Mouse (Mus musculus) c-Kit-positive CD71-positive TER-119-positive erythroid progenitor cells, embryonic 14.5 days (primary cell): ENCODE measurements around the gene Fgfr2.
"Not testable (repeated sequence)": the region's sequence is repeated elsewhere in the genome, so short reads cannot be mapped to it uniquely, and the experiment has no call there.

Source experiments
- DNase-seq: peaks from one replicate; pipeline ENCODE4 v3.0.0-alpha.2; 2013; ENCODE audit warnings: low spot score

The Fgfr2 gene

DNA sequence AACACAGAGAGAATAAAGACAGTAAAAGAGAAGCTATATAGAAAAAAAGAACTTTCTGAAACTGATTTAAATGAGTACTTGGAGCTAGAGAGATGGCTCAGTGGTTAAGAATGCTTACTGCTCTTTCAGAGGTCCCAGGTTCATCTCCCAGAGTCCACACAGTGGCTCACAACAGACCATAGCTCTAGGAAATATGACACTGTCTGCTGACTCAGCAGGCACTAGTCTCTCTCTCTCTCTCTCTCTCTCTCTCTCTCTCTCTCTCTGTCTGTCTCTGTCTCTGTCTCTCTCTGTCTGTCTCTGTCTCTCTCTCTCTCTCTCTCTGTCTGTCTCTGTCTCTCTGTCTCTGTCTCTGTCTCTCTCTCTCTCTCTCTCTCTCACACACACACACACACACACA, 620.7 kb downstream of the Fgfr2 start:
- DNase-seq, result not testable (repeated sequence)

DNA sequence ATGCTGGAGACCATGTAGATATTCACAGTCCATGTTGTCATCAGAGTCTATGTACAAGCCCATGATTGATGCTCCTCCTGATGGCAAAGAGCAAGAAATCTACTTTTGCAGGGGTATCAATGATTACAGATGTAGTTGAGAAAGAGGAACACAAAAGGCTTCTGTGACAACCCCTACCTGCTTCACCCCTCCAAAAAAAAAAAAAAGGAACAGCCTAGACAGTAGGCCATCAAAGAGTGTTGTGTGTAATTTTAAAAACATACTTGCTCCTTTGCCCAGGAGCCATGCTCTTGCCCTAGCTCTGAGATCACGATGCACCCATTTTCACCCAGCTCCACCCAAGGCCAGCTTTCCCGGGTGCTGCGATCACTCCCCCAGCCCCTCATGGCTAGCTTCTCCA, 626.0 kb downstream of the Fgfr2 start:
- DNase-seq, result no peak

DNA sequence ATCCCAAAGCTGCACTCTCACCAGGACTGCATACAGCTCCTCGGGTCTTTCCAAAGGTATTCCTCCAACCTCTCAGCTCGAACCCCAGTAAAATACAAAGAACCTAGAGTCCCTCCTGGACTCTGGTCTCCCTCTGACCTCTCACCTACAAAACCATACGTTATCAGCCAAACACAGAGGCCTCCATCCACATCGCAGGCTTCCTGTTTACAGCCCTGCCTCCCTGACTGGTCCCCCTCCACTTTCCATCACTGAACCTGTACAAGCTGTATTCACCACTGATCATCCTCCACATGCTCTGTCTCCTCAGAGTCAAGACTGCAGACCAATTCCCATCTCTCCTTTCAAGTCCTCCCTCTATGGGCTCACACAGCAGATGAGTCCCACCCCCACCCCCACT, 628.9 kb downstream of the Fgfr2 start:
- DNase-seq, result peak; percentile 62

DNA sequence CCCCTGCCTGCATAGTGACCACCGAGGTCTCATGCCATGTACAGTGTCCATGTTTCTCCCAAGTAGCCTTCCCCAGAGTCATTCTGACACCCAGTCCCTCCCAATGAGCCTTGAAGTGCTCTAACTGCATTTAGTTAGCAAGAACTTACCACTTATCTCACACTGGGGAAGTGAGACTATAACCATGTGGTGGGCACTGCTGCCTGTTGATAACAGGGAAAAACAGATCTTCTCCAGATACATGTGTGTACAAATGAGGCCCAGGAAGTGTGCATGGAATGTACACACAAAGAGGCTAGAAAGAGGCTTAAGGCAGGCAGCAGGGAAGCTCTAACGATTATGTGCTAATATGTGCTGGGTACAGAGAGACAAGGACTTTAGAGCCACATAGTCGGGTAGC, 629.5 kb downstream of the Fgfr2 start:
- DNase-seq, result peak; percentile 77

DNA sequence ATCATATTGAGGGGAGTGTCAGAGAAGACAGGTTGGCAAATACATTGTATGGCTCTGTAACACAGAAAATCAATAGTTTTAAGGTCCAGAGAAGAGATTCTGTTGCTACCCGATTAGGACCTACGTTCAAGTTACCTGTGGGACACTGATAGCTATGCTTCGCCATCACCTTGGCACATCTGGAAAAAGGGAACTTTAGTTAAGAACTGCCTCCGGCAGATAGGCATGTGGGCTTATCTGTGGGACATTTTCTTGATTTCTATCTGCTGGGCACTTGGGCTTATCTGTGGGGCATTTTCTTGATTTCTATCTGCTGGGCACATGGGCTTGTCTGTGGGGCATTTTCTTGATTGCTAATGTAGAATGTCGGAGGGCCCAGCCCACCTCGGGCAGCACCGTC, 631.2 kb downstream of the Fgfr2 start:
- DNase-seq, result no peak

DNA sequence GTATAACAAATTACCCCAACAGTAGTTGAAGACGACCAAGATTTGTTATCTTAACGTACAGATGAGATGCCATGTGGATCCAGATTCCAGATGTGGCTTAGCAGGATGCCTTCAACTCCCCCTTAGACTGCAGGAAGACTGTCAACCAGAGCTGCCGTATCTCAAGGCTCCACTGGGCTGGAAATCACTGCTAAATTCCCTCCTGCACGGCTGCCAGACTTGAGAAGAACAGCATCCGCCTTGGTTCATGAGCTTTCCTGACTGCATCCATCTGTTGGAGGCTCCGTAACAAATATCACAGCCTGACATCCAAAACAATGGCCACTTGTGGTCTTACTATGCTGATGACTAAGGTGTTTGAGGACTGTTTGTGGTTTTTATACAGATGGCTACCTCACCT, 635.8 kb downstream of the Fgfr2 start:
- DNase-seq, result no peak

DNA sequence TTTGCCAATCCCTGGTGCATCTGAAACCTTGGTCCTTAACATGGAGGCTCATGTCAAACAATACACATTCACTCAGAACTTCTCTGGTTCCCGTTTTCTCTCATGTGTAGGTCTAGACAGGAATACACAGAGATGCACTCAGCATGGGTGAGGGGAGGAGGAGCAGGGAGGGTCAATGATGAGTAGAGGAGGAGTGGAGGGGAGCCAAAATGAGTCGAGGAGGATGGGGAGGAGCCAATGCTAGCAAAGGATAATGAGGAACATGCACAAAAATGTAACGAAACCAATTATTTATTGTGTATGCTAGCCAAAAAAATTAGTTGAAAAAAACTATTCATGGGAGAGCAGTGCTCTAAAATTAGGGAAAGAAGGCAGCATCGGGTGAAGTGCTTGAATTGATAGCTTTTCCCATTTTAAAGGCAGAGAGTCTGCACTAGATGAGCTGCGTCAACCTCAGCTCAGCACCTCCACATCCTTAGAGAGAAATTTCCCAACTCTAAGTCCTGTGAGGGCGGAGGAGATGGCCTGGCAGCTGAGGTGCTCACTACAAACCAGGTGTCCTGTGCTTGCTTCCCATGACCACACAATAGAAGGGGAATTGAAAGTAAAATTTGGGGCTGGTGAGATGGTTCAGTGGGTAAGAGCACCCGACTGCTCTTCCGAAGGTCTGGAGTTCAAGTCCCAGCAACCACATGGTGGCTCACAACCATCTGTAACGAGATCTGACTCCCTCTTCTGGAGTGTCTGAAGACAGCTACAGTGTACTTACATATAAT, 636.6 kb downstream of the Fgfr2 start:
- DNase-seq, result no peak

DNA sequence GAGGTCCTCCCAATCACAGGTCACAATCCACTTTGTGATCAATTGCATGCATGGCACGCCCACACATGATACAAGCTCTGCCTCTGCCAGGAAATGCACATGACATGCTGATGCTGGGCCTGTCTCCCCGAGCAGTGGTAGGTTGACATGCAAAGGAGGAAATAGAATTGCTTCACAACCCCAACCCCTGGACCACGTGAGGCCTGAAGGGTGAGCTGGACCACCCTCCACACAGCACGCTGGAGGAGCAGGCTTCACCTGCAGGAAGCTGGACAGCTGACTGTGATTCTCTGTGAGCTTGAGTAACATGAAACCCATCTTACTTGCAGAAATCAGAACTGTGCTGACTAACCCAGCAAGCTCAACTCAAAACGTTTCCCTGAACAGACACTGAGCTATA, 638.7 kb downstream of the Fgfr2 start:
- DNase-seq, result no peak

DNA sequence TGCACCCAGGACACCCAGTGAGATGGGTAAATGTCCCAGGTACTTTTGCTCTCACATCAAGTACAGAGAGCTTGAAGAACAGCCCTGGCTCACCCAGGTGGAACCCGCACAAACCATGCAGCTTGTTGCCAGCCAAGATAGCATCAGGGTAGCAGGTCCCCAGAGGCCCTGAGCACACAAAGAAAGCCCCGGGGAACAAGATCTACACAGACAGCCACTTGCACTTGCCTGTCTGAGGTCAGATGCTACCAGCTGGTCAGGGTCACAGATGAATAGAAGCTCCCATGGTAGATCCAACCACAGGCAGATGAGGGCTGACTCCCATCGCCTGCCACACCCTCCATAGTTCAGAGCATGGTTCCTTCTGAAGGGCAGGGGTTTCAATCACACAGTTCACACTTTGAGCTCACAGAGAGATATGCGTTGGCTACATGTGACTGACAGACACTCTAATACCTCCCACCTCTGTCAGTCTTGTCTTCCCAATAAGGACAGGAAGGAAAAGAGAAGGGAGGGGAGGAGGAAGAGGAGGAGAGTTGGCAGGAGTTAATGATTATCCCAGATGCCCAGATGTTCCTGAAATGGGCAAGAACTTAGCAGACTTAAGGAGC, 642.3 kb downstream of the Fgfr2 start:
- DNase-seq, result no peak

DNA sequence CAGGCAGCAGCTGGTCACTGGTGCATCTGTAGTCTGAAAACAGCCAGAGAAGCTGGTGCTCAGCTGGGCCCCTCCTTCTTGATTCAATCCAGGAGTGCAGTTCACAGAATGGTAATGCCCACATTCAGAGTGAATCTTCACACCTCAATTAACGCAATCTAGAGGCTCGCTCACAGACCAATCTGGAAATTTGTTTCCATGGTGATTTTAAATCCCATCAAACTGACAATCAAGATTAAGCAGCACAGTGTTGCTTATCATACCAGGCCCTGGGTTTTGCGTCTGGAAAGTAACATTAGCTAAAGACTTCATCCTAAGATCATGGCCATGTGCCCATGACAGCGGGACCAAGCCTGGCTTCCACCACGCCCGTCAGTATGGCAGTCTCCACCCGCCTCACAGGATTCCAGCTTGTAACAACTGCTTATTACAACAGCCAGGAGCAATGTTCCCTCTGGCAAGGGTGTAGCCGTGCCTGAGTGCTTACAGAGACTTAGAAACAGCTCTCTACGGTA, 644.8 kb downstream of the Fgfr2 start:
- no peak for DNase-seq

DNA sequence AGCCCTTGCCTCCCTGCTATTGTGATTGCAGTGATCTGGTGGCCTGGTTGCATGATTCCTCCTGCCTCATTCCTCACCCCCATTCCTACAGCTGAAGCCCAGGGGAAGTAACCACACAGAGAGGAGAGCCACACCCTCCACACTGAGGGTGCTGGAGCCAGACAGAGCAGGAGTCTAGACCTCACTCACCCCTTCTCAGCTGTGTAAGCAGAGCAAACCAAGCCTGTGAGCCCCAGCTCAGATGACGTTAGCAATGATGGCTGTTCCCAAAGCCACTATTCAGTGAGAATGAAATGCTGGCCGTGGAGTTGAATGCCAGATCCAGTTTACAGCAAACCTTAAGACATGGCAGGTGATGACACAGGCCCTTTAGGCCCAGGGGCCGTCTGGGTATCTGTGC, 645.4 kb downstream of the Fgfr2 start:
- DNase-seq, result no peak

DNA sequence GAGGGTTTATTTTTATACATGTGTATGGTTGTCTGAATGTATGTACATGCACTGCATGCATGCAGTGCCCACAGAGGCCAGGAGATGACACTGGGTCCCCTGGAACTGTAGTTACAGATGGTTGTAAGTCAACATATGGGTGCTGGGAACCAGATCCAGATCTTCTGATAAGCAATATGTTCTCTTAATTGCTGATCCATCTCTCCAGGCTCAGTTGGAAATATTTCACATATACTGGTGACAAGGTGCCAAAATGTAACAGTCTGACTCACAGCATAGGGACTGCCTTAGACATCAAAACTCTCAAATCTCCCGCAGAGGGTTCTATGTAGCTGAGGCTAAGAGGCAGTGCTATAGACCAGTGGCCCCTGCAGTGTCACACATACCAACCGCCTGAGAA, 646.7 kb downstream of the Fgfr2 start:
- no peak for DNase-seq

DNA sequence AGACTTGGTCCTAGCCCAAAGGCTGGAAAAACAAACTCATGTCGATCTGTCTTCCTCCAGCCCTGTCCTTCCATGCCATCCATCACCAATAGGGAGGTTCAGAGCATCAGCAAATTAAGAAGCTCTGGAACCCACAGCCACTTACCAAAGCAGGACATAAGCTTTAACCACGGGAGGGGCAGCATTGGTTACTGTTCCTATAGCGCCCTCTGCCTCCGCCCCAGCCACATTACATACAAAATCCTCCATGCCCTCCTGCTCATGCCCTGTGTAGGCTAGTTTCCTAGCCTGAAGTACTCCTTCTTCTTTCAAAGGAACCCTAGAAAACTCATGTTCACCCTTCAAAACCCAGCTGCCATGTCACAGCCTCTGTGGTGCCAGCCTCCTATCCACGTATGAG, 648.1 kb downstream of the Fgfr2 start:
- DNase-seq, result peak; percentile 49

DNA sequence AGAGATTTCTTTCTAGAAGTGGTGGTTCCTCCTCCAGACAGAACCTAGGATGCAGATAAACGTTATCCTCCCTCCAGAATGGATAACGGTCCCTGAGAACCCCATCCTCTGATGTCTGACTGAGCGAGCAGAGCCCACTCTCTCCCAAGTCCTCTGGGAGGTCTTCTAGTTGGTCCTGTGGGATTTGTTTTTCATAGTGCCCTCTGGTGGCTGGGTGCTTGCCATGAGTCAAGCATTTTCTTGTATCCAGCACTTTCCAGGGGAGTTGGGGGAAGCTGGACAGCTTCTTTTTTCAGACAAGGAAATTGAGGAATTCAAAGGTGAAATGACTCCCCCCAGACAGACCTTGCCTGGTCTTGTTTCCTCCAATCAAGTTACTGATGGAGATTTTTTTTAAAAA, 651.8 kb downstream of the Fgfr2 start:
- no peak for DNase-seq

DNA sequence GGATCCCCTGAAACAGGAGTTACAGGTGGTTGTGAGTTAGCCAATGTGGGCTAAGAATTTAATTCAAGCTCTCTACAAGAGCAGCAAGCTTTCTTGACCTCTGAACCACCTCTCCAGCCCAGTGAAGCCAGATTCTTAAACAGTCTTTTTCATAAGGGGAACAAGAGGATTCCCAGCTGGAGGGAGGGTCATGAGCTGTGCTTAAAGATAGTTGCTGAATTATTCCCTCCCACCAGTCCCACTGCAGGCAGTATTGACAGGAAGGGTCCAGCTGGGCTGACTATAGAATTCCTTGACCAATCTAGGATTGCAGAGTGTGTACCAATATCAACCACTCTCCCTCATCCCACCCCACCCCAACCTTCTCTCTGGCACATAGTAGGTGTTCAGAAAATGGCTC, 654.8 kb downstream of the Fgfr2 start:
- no peak for DNase-seq

DNA sequence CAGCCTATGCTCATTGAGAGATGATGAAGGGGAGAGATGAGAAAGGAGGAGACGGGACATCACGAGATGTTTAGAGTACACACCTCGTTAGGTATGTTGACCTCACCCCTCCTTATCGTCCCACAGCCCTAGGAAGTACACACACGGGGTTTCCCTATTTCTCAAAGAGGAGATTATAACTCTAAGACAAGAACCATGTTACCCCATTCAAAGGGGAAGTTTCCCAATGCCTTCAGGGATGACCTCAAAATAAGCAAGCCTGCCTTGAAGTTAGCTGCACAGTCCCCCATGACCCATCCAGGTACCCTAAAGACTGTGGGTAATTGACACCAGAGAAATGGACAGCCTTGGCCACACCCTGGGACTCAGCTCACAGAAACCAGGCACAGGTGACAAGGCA, 657.3 kb downstream of the Fgfr2 start:
- no peak for DNase-seq

DNA sequence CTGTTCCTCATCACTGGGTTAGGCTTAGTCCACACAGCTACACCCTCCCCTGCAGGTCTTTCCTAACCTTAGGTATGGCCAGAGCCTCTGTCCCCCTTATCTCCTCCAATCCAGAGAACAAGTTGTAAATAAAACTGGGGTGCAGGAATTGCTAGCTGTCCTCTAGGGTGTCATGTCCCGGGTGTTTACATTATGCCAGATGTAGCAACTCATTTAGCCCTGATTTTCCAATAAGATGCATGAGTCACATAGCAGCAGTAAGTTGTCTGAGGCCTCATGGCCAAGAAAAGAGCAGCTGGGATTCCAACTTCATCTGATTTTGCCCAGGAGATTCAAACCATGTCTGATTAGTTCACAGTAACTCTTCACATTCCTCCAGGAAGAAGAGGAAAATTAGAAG, 658.3 kb downstream of the Fgfr2 start:
- no peak for DNase-seq

DNA sequence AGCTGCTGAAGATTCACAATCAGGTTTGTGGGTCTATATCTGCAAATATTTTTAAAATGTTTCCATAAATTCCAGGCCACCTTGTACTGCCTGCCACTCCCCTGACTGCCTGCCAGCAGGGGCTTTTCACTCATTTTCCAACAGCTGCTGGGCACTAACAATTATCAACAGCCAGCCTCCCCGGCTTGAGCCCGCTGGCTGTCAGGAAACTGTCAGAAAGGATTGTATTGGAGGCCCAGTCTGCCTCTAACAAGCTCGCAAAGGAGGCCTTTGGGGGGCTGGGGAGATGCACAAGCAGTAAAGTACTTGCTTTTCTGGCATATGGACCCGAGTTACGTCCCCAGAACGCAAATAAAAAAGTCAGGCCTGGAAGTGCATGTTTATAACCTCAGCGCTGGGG, 664.7 kb downstream of the Fgfr2 start:
- DNase-seq, result no peak

DNA sequence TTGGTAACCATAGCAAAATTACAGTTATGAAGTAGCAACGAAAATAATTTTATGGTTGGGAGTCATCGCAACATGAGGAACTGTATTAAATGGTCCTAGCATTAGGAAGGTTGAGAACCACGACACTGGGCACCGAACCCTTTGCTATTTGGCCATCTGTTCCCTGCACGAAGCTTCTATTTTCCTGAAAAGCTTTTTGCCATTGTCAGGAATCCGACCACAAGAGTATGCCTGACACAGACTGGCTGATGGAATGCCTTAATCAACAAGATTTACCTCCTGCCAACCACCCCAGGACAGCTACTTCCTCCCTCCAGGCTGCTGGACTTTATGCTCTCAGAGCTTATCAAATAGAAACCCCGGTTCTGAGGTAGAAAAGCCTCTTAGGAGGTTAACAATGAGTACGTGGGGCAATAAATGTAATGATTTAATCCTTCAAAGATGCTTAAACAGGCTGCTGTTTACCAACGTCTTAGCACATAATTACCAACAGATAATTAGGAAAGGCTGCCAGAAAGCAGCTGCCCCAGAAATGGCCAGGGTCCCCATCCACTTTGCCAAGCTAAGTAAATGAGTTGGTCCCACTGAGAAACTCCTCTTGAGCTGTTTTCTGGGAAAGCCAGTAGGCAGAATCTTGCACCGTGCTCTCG, 668.0 kb downstream of the Fgfr2 start:
- DNase-seq, result no peak

DNA sequence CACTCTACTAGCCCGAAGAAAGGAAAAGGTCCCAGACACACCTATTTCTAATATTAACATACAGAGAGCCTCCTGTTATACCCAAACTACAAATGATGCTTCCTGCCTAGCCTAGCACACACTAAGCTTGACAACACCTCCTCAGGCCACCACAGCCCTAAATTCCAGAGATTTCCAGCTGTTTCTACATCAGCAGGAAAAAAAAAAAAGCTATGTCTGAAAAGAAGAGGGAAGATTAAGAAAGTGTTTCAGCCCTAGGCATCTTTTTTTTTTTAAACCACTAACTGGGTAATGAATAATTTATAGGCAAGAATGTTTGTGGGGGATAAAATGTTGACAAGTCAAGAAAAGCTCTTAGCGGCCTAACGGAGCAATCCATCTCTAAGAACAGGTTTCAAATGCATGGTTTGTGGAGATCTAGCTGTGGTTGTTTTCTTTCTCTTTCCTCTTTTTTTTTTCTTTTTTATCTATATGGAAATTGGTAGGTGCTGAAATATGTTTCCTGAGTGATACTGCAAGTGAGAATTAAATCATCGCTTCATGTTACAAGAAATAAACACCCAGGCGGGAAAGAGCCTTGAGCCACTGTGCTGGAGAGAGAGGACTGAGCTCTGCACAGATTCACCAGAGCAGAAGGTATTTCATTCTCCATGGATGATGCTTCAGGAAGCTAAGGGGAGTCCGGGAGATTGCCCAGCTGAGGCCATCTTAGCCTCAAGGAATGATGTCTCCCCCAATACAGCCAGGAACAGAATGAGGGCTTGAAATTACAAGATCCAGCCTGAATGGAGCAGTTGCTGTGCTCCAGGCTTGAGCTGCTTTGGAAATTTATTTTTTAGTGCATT, 673.0 kb downstream of the Fgfr2 start:
- no peak for DNase-seq

DNA sequence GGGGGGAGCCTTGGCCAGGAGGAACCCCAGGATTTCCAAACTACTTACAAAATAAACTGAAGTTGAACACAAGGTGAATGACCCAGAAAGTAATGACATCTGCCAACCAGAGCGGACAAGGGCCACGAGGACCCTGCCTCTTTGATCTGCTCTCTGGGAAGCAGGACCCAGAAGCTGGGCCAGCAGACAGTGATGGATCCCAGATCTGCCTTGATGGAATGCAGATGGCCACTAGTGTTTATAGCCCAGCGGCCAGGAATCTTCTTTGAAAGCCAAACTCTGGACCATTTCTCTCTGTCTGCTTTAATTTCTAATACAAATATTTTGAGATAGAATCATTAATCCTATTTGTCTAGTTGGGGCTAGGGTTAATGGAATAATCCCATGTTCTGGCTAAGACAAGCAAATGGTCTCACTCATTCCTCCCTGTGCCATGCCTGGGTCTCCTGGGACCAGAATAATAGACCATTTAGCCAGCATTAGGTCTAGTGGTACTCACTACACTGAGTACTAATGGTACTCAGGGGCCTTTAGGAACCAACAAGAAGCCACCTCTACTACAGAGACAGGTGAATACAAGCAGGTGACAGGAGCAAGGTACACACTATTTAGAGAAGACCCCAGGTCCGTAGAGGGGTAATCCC, 674.5 kb downstream of the Fgfr2 start:
- no peak for DNase-seq

DNA sequence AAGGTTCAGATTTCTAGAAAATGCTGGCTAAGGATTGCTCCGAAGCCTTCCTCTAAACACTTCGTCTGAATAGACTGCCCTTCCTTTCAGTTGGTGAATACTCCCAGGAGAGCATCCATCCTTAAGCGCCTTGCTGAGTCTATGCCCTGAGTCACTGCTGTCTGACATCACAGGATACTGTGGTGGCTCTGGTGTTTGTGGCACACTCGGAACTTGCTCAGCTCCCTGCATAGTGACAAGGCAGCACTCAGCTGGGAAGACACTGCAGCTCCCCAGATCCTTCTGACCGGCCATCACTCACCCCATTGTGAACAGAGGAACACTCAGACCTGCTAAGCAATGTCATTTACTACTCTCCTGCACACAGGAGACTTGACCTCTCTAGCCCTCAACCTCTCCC, 675.6 kb downstream of the Fgfr2 start:
- no peak for DNase-seq
